Mouse (Mus musculus): ENCODE measurements around the gene Rspo3.

GRCm38 (mm10) chr10:29535546-29536260 lies at the start of gene Rspo3:
- no peak for TF ChIP-seq GATA1 (IDR thresholded peaks at IDR 0.05; ENCODE audit: low read length)
- TF ChIP-seq TAL1 (IDR thresholded peaks at IDR 0.05; ENCODE audit: low read length), result no peak

Data from erythroblast, embryonic 14.5 days (primary cell).